Mouse (Mus musculus) embryonic fibroblast, embryonic 13.5 days (primary cell): ENCODE measurements around the gene Hspbp1. TPM values are rescaled to one million over a fixed set of nuclear protein-coding genes. Genes with fewer than 3 reads are reported as not detected.

Source experiments
- H3K27ac ChIP-seq: 2 replicates; pipeline ENCODE4 v1.5.1; 2012; ENCODE audit warnings: low read length, control low read depth, inconsistent platforms; ENCODE audit not compliant: insufficient read depth
- H3K4me1 ChIP-seq: 2 replicates; pipeline ENCODE4 v1.6.1; 2011; ENCODE audit warnings: low read length; ENCODE audit not compliant: control insufficient read depth, insufficient read depth
- H3K4me3 ChIP-seq: 2 replicates; pipeline ENCODE4 v1.5.1; 2011; ENCODE audit warnings: mild to moderate bottlenecking, control low read depth, low read length; ENCODE audit not compliant: insufficient read depth
- CTCF ChIP-seq: IDR thresholded peaks from 2 replicates; pipeline ENCODE4 v1.5.1; 2011; ENCODE audit warnings: mild to moderate bottlenecking, control low read depth, low read length, moderate library complexity, borderline replicate concordance; ENCODE audit not compliant: insufficient read depth
- POLR2A ChIP-seq: IDR thresholded peaks from 2 replicates; pipeline ENCODE4 v1.6.1; 2011; ENCODE audit warnings: low read depth, mild to moderate bottlenecking, control low read depth, low read length, moderate library complexity
- polyA plus RNA-seq: library from polyadenylated mRNA; stranded (reverse); fragments of >200 nt; gene quantifications from 2 replicates; pipeline ENCODE4 v1.2.4, GENCODE M21; 2011; ENCODE audit warnings: low read depth; ENCODE audit not compliant: missing spikeins, insufficient read length

Gene Hspbp1
- polyA plus RNA-seq, 1 experiment, result 31.3 TPM

- H3K4me1 ChIP-seq, result no peaks in the 10 kb centered on the region
- no peak overlapping the region for H3K27ac ChIP-seq
- no peak for TF ChIP-seq POLR2A
- no peak for TF ChIP-seq CTCF
- no peak overlapping the region for H3K4me3 ChIP-seq
Measured at GRCm38 (mm10) chr7:4646806-4647205, 38.1 kb downstream of the Hspbp1 start.

GRCm38 (mm10) chr7:4643225-4643624 lies 41.6 kb downstream of the Hspbp1 start:
- no peak overlapping the region for H3K27ac ChIP-seq
- H3K4me3 ChIP-seq, result no peak overlapping the region
- TF ChIP-seq POLR2A, result no peak
- no peak for TF ChIP-seq CTCF
- no peaks in the 10 kb centered on the region for H3K4me1 ChIP-seq

GRCm38 (mm10) chr7:4641956-4642355 lies 42.9 kb downstream of the Hspbp1 start:
- TF ChIP-seq CTCF, result no peak
- TF ChIP-seq POLR2A, result no peak
- Histone ChIP-seq H3K4me3 (no peak overlapping the region), H3K27ac (no peak overlapping the region), H3K4me1 (no peaks in the 10 kb centered on the region)

GRCm38 (mm10) chr7:4641155-4641554 lies 43.7 kb downstream of the Hspbp1 start:
- Histone ChIP-seq H3K4me1 (no peaks in the 10 kb centered on the region), H3K27ac (no peak overlapping the region), H3K4me3 (no peak overlapping the region)
- TF ChIP-seq CTCF (peak; percentile 18; the same call in 1 of the 2 replicates), POLR2A (no peak)

GRCm38 (mm10) chr7:4636179-4636578 lies 48.7 kb downstream of the Hspbp1 start:
- H3K4me1 ChIP-seq, result no peaks in the 10 kb centered on the region
- TF ChIP-seq POLR2A (no peak), CTCF (no peak)
- no peak overlapping the region for H3K27ac ChIP-seq
- H3K4me3 ChIP-seq, result no peak overlapping the region

- Histone ChIP-seq H3K4me1 (no peaks in the 10 kb centered on the region), H3K27ac (no peak within 1 kb of the TSS), H3K4me3 (no peak within 1 kb of the TSS)
- TF ChIP-seq CTCF (no peak), POLR2A (no peak)
Measured at GRCm38 (mm10) chr7:4631031-4631430, 53.8 kb downstream of the Hspbp1 start, which contains the start of gene Tmem86b. Tmem86b (minus strand) TSS chr7:4631422.

- H3K4me3 ChIP-seq, result no peak overlapping the region
- TF ChIP-seq CTCF (no peak), POLR2A (no peak)
- no peaks in the 10 kb centered on the region for H3K4me1 ChIP-seq
- no peak overlapping the region for H3K27ac ChIP-seq
Measured at GRCm38 (mm10) chr7:4630198-4630597, 54.7 kb downstream of the Hspbp1 start.

- no peak for TF ChIP-seq POLR2A
- TF ChIP-seq CTCF, result no peak
- H3K4me3 ChIP-seq, result no peak overlapping the region
- H3K4me1 ChIP-seq, result no peaks in the 10 kb centered on the region
- no peak overlapping the region for H3K27ac ChIP-seq
Measured at GRCm38 (mm10) chr7:4629586-4629985, 55.3 kb downstream of the Hspbp1 start.

- Histone ChIP-seq H3K4me1 (no peaks in the 10 kb centered on the region), H3K4me3 (no peak overlapping the region), H3K27ac (no peak overlapping the region)
- TF ChIP-seq CTCF (no peak), POLR2A (no peak)
Measured at GRCm38 (mm10) chr7:4625928-4626327, 58.9 kb downstream of the Hspbp1 start.

GRCm38 (mm10) chr7:4624343-4624742 lies 60.5 kb downstream of the Hspbp1 start:
- H3K4me3 ChIP-seq, result no peak overlapping the region
- no peaks in the 10 kb centered on the region for H3K4me1 ChIP-seq
- TF ChIP-seq CTCF, result no peak
- no peak for TF ChIP-seq POLR2A
- no peak overlapping the region for H3K27ac ChIP-seq
